Mouse (Mus musculus): ENCODE data around the gene Cpt1c. TPM values are rescaled to one million over a fixed set of nuclear protein-coding genes. Genes with fewer than 3 reads are reported as not detected.

Gene Cpt1c
- total RNA-seq, 2 experiments from 2014 or later, result 89.3 to 95.9 TPM

- peak; percentile 83 to 90 for DNase-seq (ENCODE audit: low spot score in 2 of 2)
- intact Hi-C loops (cut with DNase I), result no loop called here
Observed at GRCm38 (mm10) chr7:44970231-44970691, 4.4 kb downstream of the Cpt1c start.

- no peak for DNase-seq (ENCODE audit: low spot score in 2 of 2)
- intact Hi-C loops (cut with DNase I), result no loop called here
Observed at GRCm38 (mm10) chr7:44966638-44967037, 8.0 kb downstream of the Cpt1c start.

- no peak for DNase-seq (ENCODE audit: low spot score in 2 of 2)
- intact Hi-C loops (cut with DNase I), result no loop called here
Observed at GRCm38 (mm10) chr7:44965975-44966374, 8.7 kb downstream of the Cpt1c start.

- intact Hi-C loops (cut with DNase I), result no loop called here
- no peak for DNase-seq (ENCODE audit: low spot score in 2 of 2)
Observed at GRCm38 (mm10) chr7:44964990-44965389, 9.7 kb downstream of the Cpt1c start.

GRCm38 (mm10) chr7:44962831-44963230 lies 11.8 kb downstream of the Cpt1c start:
- intact Hi-C loops (cut with DNase I), result no loop called here
- no peak for DNase-seq (ENCODE audit: low spot score in 2 of 2)

- no peak for DNase-seq (ENCODE audit: low spot score in 2 of 2)
- intact Hi-C loops (cut with DNase I), result no loop called here
Observed at GRCm38 (mm10) chr7:44962337-44962736, 12.3 kb downstream of the Cpt1c start.

- DNase-seq (ENCODE audit: low spot score in 2 of 2), result no peak
- intact Hi-C loops (cut with DNase I), result no loop called here
Observed at GRCm38 (mm10) chr7:44960512-44960910, 14.1 kb downstream of the Cpt1c start.

GRCm38 (mm10) chr7:44959874-44960511 lies 14.7 kb downstream of the Cpt1c start:
- no peak for DNase-seq (ENCODE audit: low spot score in 2 of 2)
- intact Hi-C loops (cut with DNase I), result loop anchor here (5.0 kb wide), 1 partner anchor 43 kb away; no protein-coding TSS in a partner anchor

GRCm38 (mm10) chr7:44959281-44959680 lies 15.4 kb downstream of the Cpt1c start:
- DNase-seq (ENCODE audit: low spot score in 2 of 2), result no peak
- intact Hi-C loops (cut with DNase I), result loop anchor here (5.0 kb wide), 1 partner anchor 42 kb away; no protein-coding TSS in a partner anchor

- intact Hi-C loops (cut with DNase I), result loop anchor here (5.0 kb wide), 1 partner anchor 41 kb away; no protein-coding TSS in a partner anchor
- DNase-seq (ENCODE audit: low spot score in 2 of 2), result peak in 1 of 2 experiments; percentile 68
Observed at GRCm38 (mm10) chr7:44958208-44958607, 16.4 kb downstream of the Cpt1c start.

- intact Hi-C loops (cut with DNase I), result loop anchor here (5.0 kb wide), 1 partner anchor 40 kb away; no protein-coding TSS in a partner anchor
- no peak for DNase-seq (ENCODE audit: low spot score in 2 of 2)
Observed at GRCm38 (mm10) chr7:44957183-44957835, 17.3 kb downstream of the Cpt1c start.

- intact Hi-C loops (cut with DNase I), result loop anchor here (5.0 kb wide), 1 partner anchor 39 kb away; no protein-coding TSS in a partner anchor
- no peak for DNase-seq (ENCODE audit: low spot score in 2 of 2)
Observed at GRCm38 (mm10) chr7:44956266-44956665, 18.4 kb downstream of the Cpt1c start.

GRCm38 (mm10) chr7:44955628-44956027 lies 19.0 kb downstream of the Cpt1c start:
- DNase-seq (ENCODE audit: low spot score in 2 of 2), result no peak
- intact Hi-C loops (cut with DNase I), result loop anchor here (5.0 kb wide), 1 partner anchor 38 kb away; no protein-coding TSS in a partner anchor

GRCm38 (mm10) chr7:44954091-44954885 lies 20.4 kb downstream of the Cpt1c start:
- intact Hi-C loops (cut with DNase I), result no loop called here

GRCm38 (mm10) chr7:44953561-44953960 lies 21.1 kb downstream of the Cpt1c start:
- no peak for DNase-seq (ENCODE audit: low spot score in 2 of 2)
- intact Hi-C loops (cut with DNase I), result no loop called here

More at GRCm38 (mm10) chr7:44954091-44954885, 20.4 kb downstream of the Cpt1c start:
- peak in 1 of 2 experiments; percentile 33 for DNase-seq (ENCODE audit: low spot score in 2 of 2)

GRCm38 (mm10) chr7:44952611-44953306 lies 21.9 kb downstream of the Cpt1c start:
- intact Hi-C loops (cut with DNase I), result no loop called here

GRCm38 (mm10) chr7:44951960-44952359 lies 22.7 kb downstream of the Cpt1c start:
- DNase-seq (ENCODE audit: low spot score in 2 of 2), result no peak
- intact Hi-C loops (cut with DNase I), result no loop called here

More at GRCm38 (mm10) chr7:44952611-44953306, 21.9 kb downstream of the Cpt1c start:
- peak; percentile 80 to 88 for DNase-seq (ENCODE audit: low spot score in 2 of 2)

GRCm38 (mm10) chr7:44949922-44950321 lies 24.7 kb downstream of the Cpt1c start:
- DNase-seq (ENCODE audit: low spot score in 2 of 2), result peak in 1 of 2 experiments; percentile 74
- intact Hi-C loops (cut with DNase I), result no loop called here

- intact Hi-C loops (cut with DNase I), result no loop called here
- DNase-seq (ENCODE audit: low spot score in 2 of 2), result no peak
Observed at GRCm38 (mm10) chr7:44942904-44943303, 31.7 kb downstream of the Cpt1c start, which contains the start of gene Tsks. Gene Tsks, plus strand, starts transcription at chr7:44943204.

All from left cerebral cortex, postnatal 25 days (tissue).